ENCODE assay signal across 10 mouse cellular contexts in the genomic region with DNA sequence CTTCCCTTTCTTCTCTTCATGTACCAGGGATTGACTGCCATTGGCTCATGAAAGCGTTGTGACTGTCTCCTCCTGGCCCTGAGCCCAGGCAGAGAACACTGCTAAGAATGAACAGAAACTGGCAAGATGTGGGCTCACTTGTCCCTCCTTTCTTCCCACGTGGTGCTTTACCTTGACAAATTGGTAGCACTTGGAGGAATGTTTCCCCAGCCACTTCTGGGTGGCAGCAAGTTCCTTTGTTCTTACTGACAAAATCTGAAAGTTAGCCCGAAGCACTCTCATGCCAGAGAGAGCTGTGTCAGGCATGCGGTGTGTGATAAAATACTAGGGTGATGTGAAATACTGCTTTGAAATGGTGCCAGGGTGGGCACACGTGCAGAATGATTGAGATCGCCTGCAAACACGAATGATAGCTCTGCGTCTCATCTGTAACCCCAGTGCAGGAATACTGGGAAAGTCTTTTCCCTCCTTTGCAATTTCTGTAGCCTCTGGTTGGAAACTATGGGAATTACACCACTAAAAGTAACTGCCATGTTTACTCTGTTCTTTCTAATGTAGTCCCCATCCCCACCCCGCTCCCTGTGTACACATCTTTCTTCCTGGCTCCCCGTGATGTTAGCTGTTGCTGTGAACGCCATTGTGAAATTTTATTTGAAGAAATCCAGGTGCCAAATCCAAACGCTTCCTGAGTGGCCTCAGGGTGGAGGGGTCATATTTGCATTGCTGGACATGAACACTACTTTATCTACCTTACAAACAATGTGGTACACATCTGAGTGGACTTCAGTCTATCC.
DNase-seq lines count a peak whose midpoint lies in the region; ATAC-seq and TF ChIP-seq lines count a peak whose summit lies in the region.
"Had no signal": no experiment of that assay in that cellular context is flagged by ENCODE, and none has a peak within 500 bp of the region (broad histone marks: within the 10 kb centered on the region; RNA-seq: fewer than 3 reads in every experiment).

No protein-coding gene starts in this region.

- peak; percentile 58 for DNase-seq in lung, embryonic 14.5 days
- no peak for DNase-seq in lung, adult 2 months
- peak; percentile 20 for DNase-seq in liver, postnatal 0 days
- DNase-seq in right cerebral cortex, postnatal 4 days = peak; percentile 43
- DNase-seq in spleen, postnatal 14 days (ENCODE audit: low spot score in 2 of 2) = no peak

- ATAC-seq in lung, embryonic 14.5 days (ENCODE audit: insufficient read depth) = peak; percentile 74
- peak; percentile 90 for ATAC-seq in hindbrain, embryonic 16.5 days
- peak; percentile 81 for ATAC-seq in liver, postnatal 0 days
- ATAC-seq in kidney, embryonic 14.5 days (ENCODE audit: low FRiP score, low TSS enrichment) = no peak
- ATAC-seq in kidney, embryonic 15.5 days (replicated peaks; ENCODE audit: low FRiP score) = no peak

- no peak overlapping the region for H3K4me3 ChIP-seq in lung, embryonic 14.5 days (ENCODE audit: low read depth, low read length)
- H3K4me3 ChIP-seq in lung, adult 2 months (replicated peaks; ENCODE audit: extremely low read depth, low read depth, low read length) = no peak overlapping the region
- H3K4me3 ChIP-seq in hindbrain, embryonic 16.5 days (ENCODE audit: low read length) = no peak overlapping the region
- no peak overlapping the region for H3K4me3 ChIP-seq in liver, postnatal 0 days (ENCODE audit: low read depth, low read length)
- H3K4me3 ChIP-seq in kidney, embryonic 14.5 days (ENCODE audit: low read length) = no peak overlapping the region
- no peak overlapping the region for H3K4me3 ChIP-seq in kidney, embryonic 15.5 days (replicated peaks)
- H3K4me3 ChIP-seq: heart, embryonic 13.5 days had no signal

- H3K4me2 ChIP-seq in lung, embryonic 14.5 days = no peak overlapping the region; the same call in 1 of the 2 replicates
- peak overlapping the region; percentile 18 for H3K4me2 ChIP-seq in hindbrain, embryonic 16.5 days (ENCODE audit: low read length)
- 0 out of 2 replicates have a peak overlapping the region, but pooled peaks have one; percentile 6 for H3K4me2 ChIP-seq in liver, postnatal 0 days (ENCODE audit: low read depth, low read length)
- H3K4me2 ChIP-seq in kidney, embryonic 14.5 days (replicated peaks; ENCODE audit: low read depth, low read length) = no peak overlapping the region
- no peak overlapping the region for H3K4me2 ChIP-seq in kidney, embryonic 15.5 days
- H3K4me2 ChIP-seq: heart, embryonic 13.5 days had no signal

- H3K27ac ChIP-seq in lung, embryonic 14.5 days (ENCODE audit: low read depth) = peak overlapping the region; percentile 31
- H3K27ac ChIP-seq in hindbrain, embryonic 16.5 days (ENCODE audit: low read depth, low read length) = no peak overlapping the region
- H3K27ac ChIP-seq in liver, postnatal 0 days (ENCODE audit: low read depth) = no peak overlapping the region
- no peak overlapping the region for H3K27ac ChIP-seq in kidney, embryonic 14.5 days (ENCODE audit: low read depth, low read length)
- H3K27ac ChIP-seq in kidney, embryonic 15.5 days = no peak overlapping the region
- H3K27ac ChIP-seq: heart, embryonic 13.5 days had no signal

- TF ChIP-seq CTCF in lung, embryonic 14.5 days (IDR thresholded peaks at IDR 0.05; ENCODE audit: low read depth) = no peak
- no peak for TF ChIP-seq CTCF in lung, adult 2 months (IDR thresholded peaks at IDR 0.05; ENCODE audit: insufficient read depth, low read length)
- no peak for TF ChIP-seq CTCF in liver, postnatal 0 days (IDR thresholded peaks at IDR 0.05; ENCODE audit: low read depth)

- no peaks in the 10 kb centered on the region for H3K36me3 ChIP-seq in lung, embryonic 14.5 days (ENCODE audit: insufficient read depth)
- no peaks in the 10 kb centered on the region for H3K36me3 ChIP-seq in hindbrain, embryonic 16.5 days (ENCODE audit: control insufficient read depth, insufficient read depth, low read length)
- no peaks in the 10 kb centered on the region for H3K36me3 ChIP-seq in liver, postnatal 0 days (replicated peaks; ENCODE audit: insufficient read depth, low read length)
- no peaks in the 10 kb centered on the region for H3K36me3 ChIP-seq in kidney, embryonic 14.5 days (ENCODE audit: control insufficient read depth, insufficient read depth, low read length)
- no peaks in the 10 kb centered on the region for H3K36me3 ChIP-seq in kidney, embryonic 15.5 days
- H3K36me3 ChIP-seq: G1E; heart, embryonic 13.5 days had no signal

- H3K9ac ChIP-seq in lung, embryonic 14.5 days = no peak overlapping the region
- no peak overlapping the region for H3K9ac ChIP-seq in hindbrain, embryonic 16.5 days (ENCODE audit: low read depth, low read length)
- H3K9ac ChIP-seq in liver, postnatal 0 days (replicated peaks) = no peak overlapping the region
- H3K9ac ChIP-seq in kidney, embryonic 14.5 days (ENCODE audit: low read depth, low read length) = no peak overlapping the region
- no peak overlapping the region for H3K9ac ChIP-seq in kidney, embryonic 15.5 days
- H3K9ac ChIP-seq: heart, embryonic 13.5 days had no signal

- no peak for TF ChIP-seq EP300 in liver, postnatal 0 days (IDR thresholded peaks at IDR 0.05; ENCODE audit: low read depth)

- H3K4me1 ChIP-seq in lung, embryonic 14.5 days (ENCODE audit: insufficient read depth) = no peaks in the 10 kb centered on the region
- no peaks in the 10 kb centered on the region for H3K4me1 ChIP-seq in lung, adult 2 months (ENCODE audit: control insufficient read depth, insufficient read depth, low read length)
- peaks cover 4% of the 10 kb centered on the region; the same call in 1 of the 2 replicates for H3K4me1 ChIP-seq in hindbrain, embryonic 16.5 days (ENCODE audit: control insufficient read depth, insufficient read depth, low read depth, low read length)
- no peaks in the 10 kb centered on the region for H3K4me1 ChIP-seq in liver, postnatal 0 days (ENCODE audit: insufficient read depth)
- no peaks in the 10 kb centered on the region for H3K4me1 ChIP-seq in kidney, embryonic 14.5 days (ENCODE audit: control insufficient read depth, insufficient read depth, low read length)
- no peaks in the 10 kb centered on the region for H3K4me1 ChIP-seq in kidney, embryonic 15.5 days

- no peaks in the 10 kb centered on the region for H3K27me3 ChIP-seq in lung, embryonic 14.5 days (ENCODE audit: insufficient read depth, low read length)
- no peaks in the 10 kb centered on the region for H3K27me3 ChIP-seq in hindbrain, embryonic 16.5 days (replicated peaks; ENCODE audit: control insufficient read depth, insufficient read depth, low read length)
- H3K27me3 ChIP-seq in liver, postnatal 0 days (ENCODE audit: insufficient read depth, low read length) = no peaks in the 10 kb centered on the region
- H3K27me3 ChIP-seq in kidney, embryonic 14.5 days (ENCODE audit: control insufficient read depth, insufficient read depth, low read length) = no peaks in the 10 kb centered on the region
- no peaks in the 10 kb centered on the region for H3K27me3 ChIP-seq in kidney, embryonic 15.5 days
- H3K27me3 ChIP-seq: heart, embryonic 13.5 days had no signal

- no peak for TF ChIP-seq POLR2A in lung, adult 2 months (IDR thresholded peaks at IDR 0.05; ENCODE audit: borderline replicate concordance, extremely low read depth, low read depth, low read length)

- no peaks in the 10 kb centered on the region for H3K9me3 ChIP-seq in lung, embryonic 14.5 days (ENCODE audit: low read depth, low read length)
- no peaks in the 10 kb centered on the region for H3K9me3 ChIP-seq in hindbrain, embryonic 16.5 days (ENCODE audit: control insufficient read depth, low read length)
- no peaks in the 10 kb centered on the region for H3K9me3 ChIP-seq in liver, postnatal 0 days (ENCODE audit: low read length)
- H3K9me3 ChIP-seq in kidney, embryonic 14.5 days (ENCODE audit: control insufficient read depth, low read length) = no peaks in the 10 kb centered on the region
- no peaks in the 10 kb centered on the region for H3K9me3 ChIP-seq in kidney, embryonic 15.5 days (replicated peaks)
- H3K9me3 ChIP-seq: G1E; heart, embryonic 13.5 days had no signal

- 38% methylated on average over 12 of the region's 12 CpGs for WGBS in lung, embryonic 14.5 days
- 50% methylated on average over 12 of the region's 12 CpGs for WGBS in lung, adult 2 months
- 53% methylated on average over 12 of the region's 12 CpGs for WGBS in hindbrain, embryonic 16.5 days
- 57% methylated on average over 12 of the region's 12 CpGs for WGBS in liver, postnatal 0 days (ENCODE audit: insufficient replicate concordance)
- 80% methylated on average over 12 of the region's 12 CpGs for WGBS in kidney, embryonic 14.5 days
- 72% methylated on average over 12 of the region's 12 CpGs for WGBS in kidney, embryonic 15.5 days

Comparison
In these comparisons a context has a peak if more than half of its experiments do, and no peak if none do; other contexts are left out.
1. DNase-seq: peak in lung, embryonic 14.5 days (single experiment), liver, postnatal 0 days (single experiment) and right cerebral cortex, postnatal 4 days (single experiment); none in lung, adult 2 months (single experiment) and spleen, postnatal 14 days (0 of 2).
2. ATAC-seq: peak in lung, embryonic 14.5 days (single experiment), hindbrain, embryonic 16.5 days (single experiment) and liver, postnatal 0 days (single experiment); none in kidney, embryonic 14.5 days (single experiment) and kidney, embryonic 15.5 days (single experiment).
3. H3K4me2 ChIP-seq: peak in hindbrain, embryonic 16.5 days (single experiment) and liver, postnatal 0 days (single experiment); none in lung, embryonic 14.5 days (single experiment), kidney, embryonic 14.5 days (single experiment) and kidney, embryonic 15.5 days (single experiment).